Mouse (Mus musculus) cerebellum, adult 9-10 months (tissue): ENCODE data around the gene Ndufb7.
"Not testable (repeated sequence)": the region's sequence is repeated elsewhere in the genome, so short reads cannot be mapped to it uniquely, and the experiment has no call there.

Source experiments
- DNase-seq: peaks from one replicate; pipeline ENCODE4 v3.0.0; 2022

Gene Ndufb7

GRCm38 (mm10) chr8:83566469-83567395 lies at the start of gene Ndufb7:
TSS of gene Ndufb7 (plus strand) at chr8:83566671.
- peak; percentile 98 for DNase-seq

- DNase-seq: no peak
These were observed 46.0 kb upstream of the Ndufb7 start for GRCm38 (mm10) chr8:83520432-83520831.

- DNase-seq: not testable (repeated sequence)
These were observed 45.6 kb upstream of the Ndufb7 start for GRCm38 (mm10) chr8:83520907-83521306.

- no peak for DNase-seq
These were observed 45.2 kb upstream of the Ndufb7 start for GRCm38 (mm10) chr8:83521310-83521709.

GRCm38 (mm10) chr8:83534802-83535201 lies 31.7 kb upstream of the Ndufb7 start:
- no peak for DNase-seq

GRCm38 (mm10) chr8:83535736-83536135 lies 30.7 kb upstream of the Ndufb7 start, which contains the start of gene Olfr370:
TSS of gene Olfr370 (plus strand) at chr8:83535780.
- no peak for DNase-seq

GRCm38 (mm10) chr8:83562669-83563068 lies 3.8 kb upstream of the Ndufb7 start:
- no peak for DNase-seq

GRCm38 (mm10) chr8:83563246-83563645 lies 3.2 kb upstream of the Ndufb7 start:
- no peak for DNase-seq

- peak; percentile 55 for DNase-seq
These were observed 618 bp upstream of the Ndufb7 start for GRCm38 (mm10) chr8:83565731-83566375.

GRCm38 (mm10) chr8:83567668-83568067 lies 1.2 kb downstream of the Ndufb7 start:
- DNase-seq: no peak

- no peak for DNase-seq
These were observed 1.7 kb downstream of the Ndufb7 start for GRCm38 (mm10) chr8:83568128-83568527.

GRCm38 (mm10) chr8:83568755-83569154 lies 2.3 kb downstream of the Ndufb7 start:
- DNase-seq: peak; percentile 4

GRCm38 (mm10) chr8:83569165-83569564 lies 2.7 kb downstream of the Ndufb7 start:
- DNase-seq: peak; percentile 13

GRCm38 (mm10) chr8:83570272-83571000 lies 4.0 kb downstream of the Ndufb7 start:
- DNase-seq: peak; percentile 9

- DNase-seq: not testable (repeated sequence)
These were observed 4.5 kb downstream of the Ndufb7 start for GRCm38 (mm10) chr8:83571001-83571340.

- DNase-seq: peak; percentile 15
These were observed 5.3 kb downstream of the Ndufb7 start for GRCm38 (mm10) chr8:83571791-83572190.

GRCm38 (mm10) chr8:83572246-83572812 lies 5.9 kb downstream of the Ndufb7 start:
- peak; percentile 2 for DNase-seq

- DNase-seq: peak; percentile 21
These were observed 6.8 kb downstream of the Ndufb7 start for GRCm38 (mm10) chr8:83573140-83573875.

- DNase-seq: peak; percentile 34
These were observed 8.3 kb downstream of the Ndufb7 start for GRCm38 (mm10) chr8:83574631-83575315.

- DNase-seq: peak; percentile 39
These were observed 9.4 kb downstream of the Ndufb7 start for GRCm38 (mm10) chr8:83575561-83576515.
